In the genomic region with DNA sequence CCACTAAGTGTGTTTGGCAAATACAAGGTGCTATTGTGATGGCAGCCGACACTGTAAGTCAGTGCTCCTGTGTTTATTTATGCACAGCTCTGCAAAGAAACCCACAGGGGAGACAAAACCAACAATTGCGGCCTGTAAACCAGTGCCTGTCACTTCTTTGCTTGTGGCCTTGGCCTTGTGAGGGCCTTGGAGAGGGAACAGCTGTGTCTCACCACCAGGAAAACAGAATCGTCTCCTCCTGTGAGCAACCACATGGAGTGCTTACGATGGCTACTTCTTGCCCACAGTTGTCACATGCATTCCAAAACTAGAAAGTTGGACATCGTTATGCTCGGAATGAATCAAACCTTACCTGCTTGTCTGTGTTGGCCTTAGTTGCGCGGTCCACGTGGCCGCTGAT, we compare ENCODE assay signal across 19 mouse cellular contexts. TPM values are rescaled to one million over a fixed set of nuclear protein-coding genes. Genes with fewer than 3 reads are reported as not detected.
DNase-seq lines count a peak whose midpoint lies in the region; ATAC-seq and TF ChIP-seq lines count a peak whose summit lies in the region.
"Had no signal": no experiment of that assay in that cellular context is flagged by ENCODE, and none has a peak within 500 bp of the region (broad histone marks: within the 10 kb centered on the region; RNA-seq: fewer than 3 reads in every experiment).

No protein-coding gene starts in this region.

- no peak overlapping the region for H3K4me3 ChIP-seq in limb, embryonic 12.5 days (replicated peaks)
- no peak overlapping the region for H3K4me3 ChIP-seq in limb, embryonic 10.5 days
- H3K4me3 ChIP-seq in ES-Bruce4 (ENCODE audit: low read depth, low read length) (no peak overlapping the region), myocyte (no peak overlapping the region)
- H3K4me3 ChIP-seq: embryonic facial prominence, embryonic 15.5 days; erythroblast, embryonic 14.5 days; forebrain, embryonic 10.5 days; gastrocnemius, adult 2 months; heart, embryonic 12.5 days; hindbrain, embryonic 10.5 days had no signal

- no peak for TF ChIP-seq CTCF in ES-Bruce4 (IDR thresholded peaks at IDR 0.05; ENCODE audit: low read depth, low read length)

- 72% methylated on average over 10 of the region's 10 CpGs for WGBS in limb, embryonic 12.5 days
- 86% methylated on average over 10 of the region's 10 CpGs for WGBS in limb, embryonic 10.5 days

- peaks cover 17% of the 10 kb centered on the region for H3K36me3 ChIP-seq in limb, embryonic 12.5 days
- peaks cover 11% of the 10 kb centered on the region; the same call in 1 of the 2 replicates for H3K36me3 ChIP-seq in limb, embryonic 10.5 days
- H3K36me3 ChIP-seq in ES-Bruce4 (ENCODE audit: control insufficient read depth, insufficient read depth, low read length, poor library complexity, severe bottlenecking) (no peaks in the 10 kb centered on the region), myocyte (ENCODE audit: control insufficient read depth, insufficient read depth) (no peaks in the 10 kb centered on the region)
- H3K36me3 ChIP-seq: embryonic facial prominence, embryonic 15.5 days had no signal

- no peaks in the 10 kb centered on the region for H3K9me3 ChIP-seq in limb, embryonic 12.5 days
- H3K9me3 ChIP-seq in limb, embryonic 10.5 days (replicated peaks) = no peaks in the 10 kb centered on the region
- H3K9me3 ChIP-seq in ES-Bruce4 (replicated peaks; ENCODE audit: control insufficient read depth, insufficient read depth, low read length, poor library complexity, severe bottlenecking) = no peaks in the 10 kb centered on the region
- H3K9me3 ChIP-seq: embryonic facial prominence, embryonic 15.5 days; heart, embryonic 12.5 days; hindbrain, embryonic 10.5 days had no signal

- H3K27ac ChIP-seq in limb, embryonic 12.5 days = peak overlapping the region; percentile 18; the same call in 1 of the 2 replicates
- H3K27ac ChIP-seq in limb, embryonic 10.5 days = no peak overlapping the region
- H3K27ac ChIP-seq in ES-Bruce4 (ENCODE audit: insufficient read depth, low read length) = peak overlapping the region; percentile 17; the same call in 1 of the 2 replicates
- H3K27ac ChIP-seq: embryonic facial prominence, embryonic 15.5 days; forebrain, embryonic 10.5 days; gastrocnemius, adult 2 months; hindbrain, embryonic 10.5 days; hindbrain, embryonic 14.5 days had no signal

- no peak overlapping the region for H3K4me2 ChIP-seq in limb, embryonic 12.5 days
- no peak overlapping the region for H3K4me2 ChIP-seq in myocyte (ENCODE audit: low read depth)
- H3K4me2 ChIP-seq: embryonic facial prominence, embryonic 15.5 days; heart, embryonic 12.5 days; hindbrain, embryonic 14.5 days had no signal

- H3ac ChIP-seq in myocyte (ENCODE audit: control insufficient read depth, insufficient read length) = no peak overlapping the region

- no peak for ATAC-seq in limb, embryonic 12.5 days (ENCODE audit: insufficient number of reproducible peaks, insufficient read depth, low FRiP score, low TSS enrichment, low read depth)
- ATAC-seq: forebrain, embryonic 14.5 days had no signal

- H3K4me1 ChIP-seq in limb, embryonic 12.5 days (replicated peaks) = peaks cover 27% of the 10 kb centered on the region
- H3K4me1 ChIP-seq in limb, embryonic 10.5 days = peaks cover 19% of the 10 kb centered on the region
- peaks cover 10% of the 10 kb centered on the region for H3K4me1 ChIP-seq in ES-Bruce4 (ENCODE audit: control insufficient read depth, insufficient read depth, low read length)
- H3K4me1 ChIP-seq: embryonic facial prominence, embryonic 15.5 days had no signal

- TF ChIP-seq EP300 in ES-Bruce4 (IDR thresholded peaks at IDR 0.05; ENCODE audit: insufficient read depth, low read depth, low read length) = no peak

- peaks cover 7% of the 10 kb centered on the region for H3K79me2 ChIP-seq in myocyte (ENCODE audit: control insufficient read depth, insufficient read depth)

- H3K27me3 ChIP-seq in limb, embryonic 12.5 days = no peaks in the 10 kb centered on the region
- no peaks in the 10 kb centered on the region for H3K27me3 ChIP-seq in limb, embryonic 10.5 days (ENCODE audit: low read depth, poor library complexity, severe bottlenecking)
- H3K27me3 ChIP-seq in ES-Bruce4 (ENCODE audit: control insufficient read depth, insufficient read depth, low read length, poor library complexity, severe bottlenecking) (no peaks in the 10 kb centered on the region), myocyte (ENCODE audit: control insufficient read depth, insufficient read depth, insufficient read length) (no peaks in the 10 kb centered on the region)
- H3K27me3 ChIP-seq: CH12.LX; embryonic facial prominence, embryonic 15.5 days; heart, embryonic 12.5 days had no signal

- TF ChIP-seq POLR2A in ES-Bruce4 (IDR thresholded peaks at IDR 0.05; ENCODE audit: insufficient read depth, low read length) (no peak), myocyte (IDR thresholded peaks at IDR 0.05; ENCODE audit: insufficient read length, low read depth) (no peak)

- peak; percentile 41 for DNase-seq in adrenal gland, adult 8-10 months
- DNase-seq in adrenal gland, postnatal 10 days = no peak
- no peak for DNase-seq in limb, embryonic 10.5 days (ENCODE audit: low spot score)
- DNase-seq: cerebellum, adult 2 months; cerebellum, postnatal 10 days; embryo, embryonic 11 days; gastrocnemius, adult 2 months; gastrocnemius, postnatal 25 days had no signal

- no peak overlapping the region for H3K9ac ChIP-seq in limb, embryonic 12.5 days (replicated peaks)
- H3K9ac ChIP-seq in ES-Bruce4 (ENCODE audit: low read depth, poor library complexity, severe bottlenecking) = no peak overlapping the region
- H3K9ac ChIP-seq: embryonic facial prominence, embryonic 15.5 days; heart, embryonic 12.5 days; hindbrain, embryonic 14.5 days had no signal

TF ChIP-seq in myocyte, 11 proteins besides CTCF, POLR2A, EP300 and RAD21:
- TF ChIP-seq MYOD1 (IDR thresholded peaks at IDR 0.05; ENCODE audit: control insufficient read depth in 1 of 3, insufficient read length in 2 of 3, low read depth in 2 of 3) (peak in 2 of 3 experiments; percentile 31 to 66), MAX (IDR thresholded peaks at IDR 0.05; ENCODE audit: low read depth) (no peak), MYOG (IDR thresholded peaks at IDR 0.05; ENCODE audit: control insufficient read depth in 1 of 3, insufficient read depth in 1 of 3, insufficient read length in 2 of 3, low read depth in 2 of 3) (peak; percentile 9 to 87 (median 46))

RNA-seq across cellular contexts. Expression of a gene that starts 52.1 kb away (rescaled TPM):
- total RNA-seq in adrenal gland, adult 8-10 months (2022) = 10 to 100 TPM; 30.3 to 36.2 (median 32.6) TPM
- 10 to 100 TPM; 24.1 to 25.5 TPM for total RNA-seq in adrenal gland, postnatal 10 days (2021)
- 17.4 and 17.8 TPM in 2 replicates for polyA plus RNA-seq in limb, embryonic 12.5 days (2016; fragmentation: Nextera tagmentation; extraction: Ambion mirVana)
- 10.0 and 12.9 TPM in 2 replicates for polyA plus RNA-seq in limb, embryonic 10.5 days (2016; fragmentation: Nextera tagmentation; extraction: Ambion mirVana)
- polyA plus RNA-seq in ES-Bruce4 (2011; ENCODE audit: insufficient read depth, insufficient read length, low read depth, missing spikeins) = 53.3 and 57.0 TPM in 2 replicates
- polyA plus RNA-seq in myocyte (2012; fragmentation: generic; extraction: Trizol) = 11.1 TPM
- polyA plus RNA-seq: erythroblast, embryonic 14.5 days had no signal
